Mouse (Mus musculus) adrenal gland, adult 18-20 months (tissue): Measurements from ENCODE around the gene Prss30. TPM values are rescaled to one million over a fixed set of nuclear protein-coding genes. Genes with fewer than 3 reads are reported as not detected.
"Not testable (repeated sequence)": the region's sequence is repeated elsewhere in the genome, so short reads cannot be mapped to it uniquely, and the experiment has no call there.

ENCODE experiments used
- DNase-seq, 2 experiments: peaks; one replicate each; pipeline ENCODE4 v3.0.0; 2021 to 2022; ENCODE audit warnings: low spot score in 2 of 2
- total RNA-seq, 2 experiments: library from RNA; stranded (reverse); gene quantifications; 1 replicate in 1 of 2; 2 replicates in 1 of 2; pipeline ENCODE4 v1.2.3; 2021

Gene Prss30
- total RNA-seq, 2 experiments from 2014 or later: 0.64 TPM; not detected in 1

DNA sequence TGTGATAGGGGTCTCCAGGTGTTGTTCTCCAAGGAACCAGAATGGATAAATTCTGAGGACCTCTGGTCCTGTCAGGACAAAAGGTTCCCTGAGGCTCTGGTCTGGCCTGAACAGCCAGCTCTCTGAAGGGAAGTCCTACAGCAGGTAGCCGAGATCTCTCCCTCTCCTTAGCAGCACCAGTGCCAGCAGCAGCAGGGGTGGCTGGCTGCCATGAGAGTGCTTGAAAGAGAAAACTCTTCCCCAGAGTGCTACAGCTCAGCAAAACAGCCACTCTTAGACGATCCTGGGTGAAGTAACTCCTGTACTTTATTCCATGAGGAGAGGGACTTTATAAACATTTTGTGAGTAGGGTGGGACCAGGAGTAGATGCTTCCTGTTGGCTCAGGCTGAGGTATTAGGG lies 9.4 kb upstream of the Prss30 start:
- DNase-seq: no peak

DNA sequence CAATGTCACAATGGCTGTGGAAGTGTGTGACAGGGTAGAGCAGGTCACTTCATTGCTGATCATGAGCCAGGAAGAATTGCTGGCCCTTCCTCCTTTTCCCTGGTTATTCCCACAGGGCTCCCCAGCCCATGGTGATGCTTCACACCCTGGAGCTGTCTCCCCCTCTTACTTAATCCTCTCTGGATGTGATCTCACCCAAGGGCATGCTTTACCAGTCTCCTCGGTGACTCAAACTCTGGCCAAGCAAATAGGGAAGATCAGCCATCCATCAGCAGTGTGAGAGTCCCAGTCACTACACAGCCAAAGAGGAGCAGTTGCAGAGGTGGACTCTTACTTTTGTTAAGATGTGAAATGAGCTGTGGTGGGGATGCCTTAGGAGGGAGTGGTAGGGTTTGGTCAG lies 4.6 kb upstream of the Prss30 start:
- DNase-seq: no peak

DNA sequence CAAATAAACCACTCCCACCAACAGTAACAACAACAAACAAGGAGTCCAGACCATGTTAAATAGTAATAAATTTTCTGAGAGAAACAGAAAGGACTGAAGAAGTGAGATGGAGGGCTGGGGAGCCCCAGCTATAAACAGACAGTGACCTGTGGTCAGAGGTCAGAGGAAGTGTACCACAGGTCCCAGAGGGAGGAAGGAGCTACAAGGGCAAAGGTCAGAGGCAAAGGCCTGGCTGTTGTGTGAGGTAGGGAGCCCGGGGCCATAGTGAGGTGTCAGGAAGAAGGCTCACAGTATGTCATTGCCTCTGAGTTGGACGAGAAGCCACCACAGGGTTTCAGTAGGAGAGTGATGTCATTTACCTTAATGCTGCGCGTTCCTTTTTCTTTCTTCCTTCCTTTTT lies 2.5 kb upstream of the Prss30 start:
- no peak for DNase-seq

DNA sequence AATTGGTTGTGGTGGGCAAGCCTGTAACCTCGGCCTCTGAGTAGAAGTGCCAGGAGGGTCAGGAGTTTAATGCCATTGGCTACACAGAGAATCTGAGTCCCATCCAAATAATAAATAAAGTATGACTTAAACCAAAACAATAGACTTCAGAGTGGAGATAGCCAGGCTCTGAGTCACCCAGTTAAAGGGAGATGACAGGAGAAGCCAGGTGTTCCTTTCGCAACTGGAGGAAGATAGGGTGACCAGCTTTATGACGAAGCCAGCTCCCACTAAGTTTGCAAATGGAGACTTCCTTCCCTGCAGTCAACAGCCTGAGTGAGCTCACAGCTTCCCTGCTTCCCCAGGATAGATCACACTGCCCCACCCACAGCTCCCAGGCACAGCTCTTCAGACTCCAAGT lies 895 bp downstream of the Prss30 start:
- no peak for DNase-seq

DNA sequence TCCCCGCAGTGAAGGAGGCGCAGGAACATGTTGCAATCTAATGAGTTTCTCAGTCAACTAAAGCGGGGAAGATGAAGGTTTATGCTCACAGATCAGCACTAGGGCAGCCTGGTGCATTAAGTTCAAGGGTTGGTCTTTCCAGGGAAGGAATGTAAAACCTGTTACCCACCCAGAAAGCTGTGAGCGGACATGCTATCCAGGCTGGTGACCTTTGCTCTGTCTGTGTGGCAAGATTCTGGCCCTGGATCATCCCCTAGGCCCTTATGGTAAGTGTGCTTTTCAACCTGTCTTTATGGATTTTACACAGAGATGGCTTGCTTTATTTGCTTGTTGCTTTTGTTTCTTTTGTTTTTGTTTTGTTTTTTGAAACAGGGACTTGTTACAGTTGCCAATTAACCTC lies 3.7 kb downstream of the Prss30 start:
- DNase-seq: no peak

DNA sequence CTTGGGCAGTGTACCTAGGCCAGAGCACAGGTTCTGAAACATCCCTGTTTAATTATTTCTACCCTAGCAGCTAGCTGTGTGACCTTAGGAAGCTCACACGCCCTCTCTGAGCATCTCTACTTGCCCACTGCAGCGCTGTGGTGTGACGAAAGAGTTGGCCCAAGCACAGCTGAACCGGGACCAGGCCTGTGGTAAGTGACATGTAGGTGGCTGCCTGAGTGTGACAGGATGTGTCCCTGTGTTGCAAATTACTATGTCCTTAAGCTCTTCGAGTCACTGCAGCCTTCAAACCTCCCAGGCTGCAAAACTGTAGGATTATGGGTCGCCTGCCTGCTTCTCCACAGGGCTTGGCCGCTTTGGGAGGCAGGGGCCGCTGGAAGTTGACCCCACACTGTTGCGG lies 9.1 kb downstream of the Prss30 start:
- no peak for DNase-seq

DNA sequence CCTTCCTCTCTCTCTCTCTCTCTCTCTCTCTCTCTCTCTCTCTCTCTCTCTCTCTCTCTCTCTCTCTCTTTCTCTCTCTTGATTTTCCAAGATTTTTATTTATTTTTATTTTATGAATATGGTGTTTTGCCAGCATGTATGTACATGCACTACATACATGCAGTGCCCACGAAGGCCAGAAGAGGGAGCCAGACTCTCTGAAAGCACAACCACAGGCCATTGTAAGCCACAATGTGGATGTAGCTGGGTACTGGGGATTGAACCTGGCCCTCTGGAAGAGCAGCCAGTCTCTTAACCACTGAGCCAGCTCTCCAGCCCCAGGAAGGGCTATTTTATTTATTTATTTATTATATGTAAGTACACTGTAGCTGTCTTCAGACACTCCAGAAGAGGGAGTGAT lies 11.1 kb downstream of the Prss30 start:
- DNase-seq: peak; percentile 79 to 84

DNA sequence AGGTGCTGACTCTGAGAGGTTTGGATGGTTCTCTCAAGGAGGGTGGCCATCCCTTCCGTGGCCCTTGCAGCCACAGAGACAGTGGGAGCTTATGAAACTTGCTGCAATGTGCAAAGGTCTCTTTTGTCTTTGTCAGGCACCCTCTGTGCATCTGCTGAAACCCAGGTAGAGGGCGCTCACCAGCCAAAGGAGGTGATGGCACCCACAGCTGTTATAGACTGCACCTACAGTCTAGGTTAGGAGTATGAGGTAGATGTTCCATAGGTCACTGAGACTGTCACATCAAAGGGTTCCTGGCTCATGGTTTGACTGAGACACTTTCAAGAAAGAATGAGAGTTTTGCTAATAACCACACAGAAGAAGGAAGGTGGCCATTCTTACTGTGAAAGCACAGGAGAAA lies 11.6 kb downstream of the Prss30 start:
- DNase-seq: no peak

DNA sequence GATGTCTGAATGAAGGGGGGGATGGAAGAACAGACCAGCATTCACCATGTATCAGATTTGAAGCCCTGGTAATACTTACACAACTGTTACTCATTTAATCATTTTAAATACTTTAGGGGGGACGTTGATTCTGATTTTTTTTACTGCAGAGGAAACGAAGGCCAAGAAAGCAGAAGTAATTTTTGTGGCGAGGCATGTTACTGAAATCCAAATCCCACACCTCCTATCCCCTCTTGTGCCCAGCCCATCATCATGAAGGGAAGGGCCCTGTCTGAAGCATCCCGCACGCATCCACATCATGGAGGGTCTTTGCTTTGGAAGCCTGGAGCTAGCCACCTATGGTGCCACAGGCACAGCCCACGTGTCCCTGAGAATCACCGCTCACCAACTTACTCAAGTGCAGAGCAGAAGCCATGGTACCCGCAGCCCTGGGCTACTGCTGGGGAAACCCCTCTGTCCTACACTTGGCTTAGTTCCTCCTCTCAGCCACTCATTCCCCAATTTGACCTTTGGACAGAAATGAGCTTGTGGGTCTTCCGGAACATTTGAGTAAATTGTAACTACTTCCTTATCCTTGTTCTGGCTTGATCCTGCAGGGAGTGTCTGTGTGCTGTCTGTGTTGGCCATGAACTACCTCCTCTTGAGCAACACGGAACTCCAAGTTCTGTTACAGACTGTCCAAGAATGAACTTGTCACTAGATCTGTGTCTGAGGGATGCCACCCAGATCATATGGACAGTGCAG lies 13.5 kb downstream of the Prss30 start:
- DNase-seq: no peak

DNA sequence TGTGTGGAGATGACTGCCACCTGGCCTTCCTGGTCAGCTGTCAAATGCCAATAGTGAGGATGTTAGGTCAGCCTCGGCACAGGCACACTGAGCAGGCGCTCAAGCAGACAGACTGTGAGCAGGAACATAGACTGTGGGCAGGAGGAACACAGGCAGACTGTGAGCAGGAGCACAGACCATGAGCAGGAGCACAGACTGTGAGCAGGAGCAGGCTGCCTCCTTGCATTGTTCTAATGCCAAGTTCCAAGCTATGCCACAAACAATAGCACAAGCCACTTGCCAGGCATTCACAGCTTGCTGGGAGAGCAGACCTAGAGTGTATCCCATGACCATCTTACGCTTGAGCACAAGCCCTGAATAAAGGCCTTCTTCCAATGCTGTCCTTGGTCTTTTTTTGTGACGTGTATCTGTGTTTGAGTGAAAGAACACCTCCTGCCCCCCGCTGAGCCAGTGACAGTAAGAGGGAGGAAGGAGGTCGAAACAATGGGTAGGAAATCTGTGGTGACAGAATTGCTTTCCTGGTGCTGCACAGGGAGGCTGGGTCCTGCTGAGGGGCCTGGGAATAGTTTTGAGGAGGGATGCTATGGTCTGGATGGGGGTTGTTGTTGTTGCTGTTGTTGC lies 14.5 kb downstream of the Prss30 start:
- DNase-seq: no peak

DNA sequence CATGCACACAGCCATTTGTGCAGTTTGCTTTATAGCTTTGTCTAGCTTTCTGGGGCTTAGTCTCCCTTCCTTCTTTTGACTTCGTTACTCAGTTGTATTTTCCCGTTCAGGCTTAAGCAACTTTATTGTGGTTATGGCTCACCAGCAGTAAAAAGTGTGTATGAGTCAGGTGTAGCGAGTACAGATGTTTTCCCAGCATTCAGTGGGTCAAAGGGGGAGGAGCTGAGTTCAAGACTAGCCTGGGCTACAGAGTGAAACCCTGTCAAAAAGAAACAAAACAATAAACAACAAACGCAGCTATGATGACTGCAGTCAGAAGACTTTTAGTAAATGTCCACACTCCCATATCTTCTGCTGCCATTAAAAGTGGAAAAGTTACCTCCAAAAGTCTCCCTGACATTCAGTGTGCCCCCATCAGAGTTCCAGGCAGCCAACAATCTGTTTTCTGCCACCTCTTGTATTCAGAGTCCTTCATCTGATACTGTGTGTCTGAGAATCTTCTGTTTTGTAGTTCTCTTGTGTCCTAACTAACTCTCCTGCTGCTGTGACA lies 18.7 kb downstream of the Prss30 start:
- DNase-seq: no peak

DNA sequence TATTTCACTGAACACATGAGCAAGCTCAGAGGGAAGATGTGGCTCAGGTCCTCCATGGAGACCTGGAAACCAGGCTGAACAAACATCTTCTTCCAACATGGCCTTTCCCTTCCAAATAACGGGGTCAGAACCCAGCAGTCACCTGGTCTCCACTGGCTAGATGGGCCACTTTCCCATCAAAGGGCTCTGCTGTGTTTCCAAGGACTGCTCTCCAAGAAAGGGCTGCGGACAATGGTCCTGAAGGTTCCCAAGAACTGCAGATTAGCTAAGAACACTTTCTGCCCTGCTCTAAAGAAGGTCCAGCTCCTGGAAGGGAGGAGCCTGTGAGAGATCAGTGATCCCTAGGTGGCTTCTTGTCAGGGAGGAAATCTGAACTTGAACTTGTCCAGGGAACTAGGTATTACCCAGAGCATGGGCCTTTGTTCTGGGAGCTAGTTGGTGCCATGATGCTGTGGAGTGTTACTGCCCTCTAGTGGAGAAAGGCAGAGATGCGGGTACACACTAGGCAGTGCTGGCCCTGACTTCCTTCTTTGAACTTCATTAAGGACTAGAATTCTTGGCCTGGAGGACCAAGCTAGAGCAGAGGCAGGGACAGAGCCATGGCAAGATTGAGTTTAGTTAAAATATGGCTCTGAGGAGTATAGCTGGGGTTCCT lies 20.2 kb downstream of the Prss30 start:
- peak; percentile 69 to 71 for DNase-seq

DNA sequence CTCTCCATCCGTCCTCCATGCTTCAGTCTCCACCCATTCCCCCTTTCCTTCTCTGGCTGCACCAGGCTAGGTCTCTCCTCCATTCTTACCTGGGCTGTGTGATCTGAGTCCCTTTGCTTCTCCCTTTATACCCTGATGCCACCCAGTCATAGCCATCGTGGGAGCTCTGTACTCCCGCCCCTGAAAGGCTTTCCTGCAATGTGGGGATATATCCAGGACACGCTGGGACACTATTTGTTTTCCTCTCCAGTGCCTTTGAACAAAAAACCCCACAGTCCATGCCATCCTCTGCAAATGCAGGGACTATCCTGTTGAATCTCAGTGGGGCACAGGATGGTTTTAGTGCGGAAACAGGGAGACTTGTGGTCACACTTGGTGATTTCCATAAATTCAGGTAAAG lies 25.2 kb downstream of the Prss30 start, which contains the start of gene Sbpl:
Gene Sbpl, minus strand, starts transcription at position 101 of the 400 bp plus-strand sequence.
- DNase-seq: no peak

DNA sequence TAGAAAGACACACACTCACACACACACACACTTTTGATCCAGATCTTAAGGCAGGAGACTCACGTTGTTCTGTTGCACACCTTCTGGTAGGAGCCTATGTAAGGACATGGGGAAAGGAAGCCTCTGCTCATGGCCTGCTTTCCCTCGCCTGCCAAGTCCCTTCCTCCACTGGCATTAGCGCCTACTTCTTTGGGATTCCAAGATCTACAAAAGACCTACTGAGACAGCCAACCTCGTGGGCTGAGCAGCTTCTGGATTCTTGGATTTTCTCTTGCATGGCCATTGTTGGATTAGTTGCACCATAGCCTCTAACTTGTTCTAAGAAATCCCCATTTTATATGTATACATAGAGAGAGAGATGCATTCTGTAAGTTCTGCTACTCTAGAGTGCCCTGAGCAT lies 29.5 kb downstream of the Prss30 start:
- not testable (repeated sequence) for DNase-seq

DNA sequence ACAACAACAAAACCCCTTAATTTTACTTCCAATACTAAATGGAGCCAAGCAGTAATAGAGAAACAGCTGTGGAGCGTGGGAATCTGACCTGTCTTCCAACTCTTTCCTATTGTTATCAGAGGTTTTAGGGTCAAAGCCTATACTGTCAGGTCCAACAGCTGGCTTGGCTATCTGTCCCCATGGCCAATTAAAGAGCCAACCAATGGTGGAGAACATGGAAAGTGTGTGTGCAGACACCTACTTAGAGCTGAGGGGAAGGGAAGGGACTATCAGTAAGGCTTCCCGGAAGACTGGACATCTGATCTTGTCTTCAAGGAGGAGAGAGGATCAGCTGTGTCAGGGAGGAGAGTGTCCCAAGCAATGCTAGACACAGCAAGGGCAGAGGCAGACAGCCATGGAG lies 31.3 kb downstream of the Prss30 start:
- no peak for DNase-seq

DNA sequence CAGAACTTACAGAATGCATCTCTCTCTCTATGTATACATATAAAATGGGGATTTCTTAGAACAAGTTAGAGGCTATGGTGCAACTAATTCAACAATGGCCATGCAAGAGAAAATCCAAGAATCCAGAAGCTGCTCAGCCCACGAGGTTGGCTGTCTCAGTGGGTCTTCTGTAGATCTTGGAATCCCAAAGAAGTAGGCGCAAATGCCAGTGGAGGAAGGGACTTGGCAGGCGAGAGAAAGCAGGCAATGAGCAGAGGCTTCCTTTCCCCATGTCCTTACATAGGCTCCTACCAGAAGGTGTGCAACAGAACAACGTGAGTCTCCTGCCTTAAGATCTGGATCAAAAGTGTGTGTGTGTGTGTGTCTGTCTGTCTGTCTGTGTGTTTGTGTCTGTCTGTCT lies 32.9 kb downstream of the Prss30 start:
- DNase-seq: not testable (repeated sequence)

DNA sequence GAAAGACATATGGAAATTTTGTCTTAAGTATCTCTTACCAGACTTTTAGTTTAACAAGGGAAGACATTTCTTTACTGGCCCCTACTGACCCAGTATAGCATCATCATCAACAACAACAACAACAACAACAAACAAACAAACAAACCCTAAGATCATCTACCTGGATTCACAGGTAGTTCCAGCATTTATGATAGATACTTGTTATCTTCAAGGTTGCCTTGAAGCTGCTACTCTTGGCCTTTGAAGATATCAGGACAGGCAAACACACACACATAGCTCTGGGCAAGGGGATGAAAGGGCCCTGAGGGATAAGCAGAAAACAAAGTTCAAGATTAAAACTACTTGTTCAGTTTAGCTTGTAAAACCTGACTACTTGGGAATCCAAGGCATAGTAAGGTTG lies 39.0 kb downstream of the Prss30 start, which contains the start of gene Sbp:
Gene Sbp, plus strand, starts transcription at position 301 of the 400 bp plus-strand sequence.
- no peak for DNase-seq

DNA sequence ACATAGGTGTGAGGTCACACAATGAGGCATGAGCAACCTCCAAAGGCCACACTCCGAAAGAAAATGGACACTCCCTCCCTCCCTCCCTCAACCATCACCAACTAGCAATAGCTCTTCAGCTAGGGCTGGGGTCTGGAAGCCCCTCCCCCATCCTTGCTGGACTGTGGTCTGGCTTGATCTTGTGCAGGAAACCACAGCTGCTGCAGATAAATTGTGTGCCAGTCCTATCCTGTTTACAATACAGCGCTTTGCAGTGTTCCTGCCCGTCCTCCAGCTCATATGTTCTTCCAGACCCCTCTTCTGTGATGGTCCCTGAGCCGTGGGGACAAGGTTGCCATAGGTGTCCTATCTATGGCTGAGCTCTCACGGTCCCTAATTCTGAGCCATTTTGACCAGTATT lies 49.2 kb downstream of the Prss30 start:
- no peak for DNase-seq

DNA sequence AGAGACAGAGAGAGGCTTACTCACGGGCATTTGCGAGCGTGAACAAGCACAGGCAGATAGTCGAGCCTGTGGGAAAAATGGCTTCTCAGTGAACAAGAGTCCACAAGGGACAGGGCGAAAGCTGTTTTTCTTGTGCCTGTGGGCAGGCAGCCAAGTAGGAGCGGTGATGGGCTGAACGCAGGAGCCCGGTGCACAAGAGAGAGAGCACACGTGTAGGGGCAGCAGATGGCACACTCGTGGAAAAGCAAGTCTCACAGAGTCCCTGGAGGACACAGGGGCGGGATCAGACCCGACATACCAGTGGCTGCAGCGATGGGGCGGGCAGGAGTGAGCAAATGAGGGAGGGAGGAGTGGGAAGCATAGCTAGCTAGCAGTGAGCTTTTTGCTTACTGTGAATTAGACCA lies 55.3 kb downstream of the Prss30 start:
- peak; percentile 41 to 44 for DNase-seq

DNA sequence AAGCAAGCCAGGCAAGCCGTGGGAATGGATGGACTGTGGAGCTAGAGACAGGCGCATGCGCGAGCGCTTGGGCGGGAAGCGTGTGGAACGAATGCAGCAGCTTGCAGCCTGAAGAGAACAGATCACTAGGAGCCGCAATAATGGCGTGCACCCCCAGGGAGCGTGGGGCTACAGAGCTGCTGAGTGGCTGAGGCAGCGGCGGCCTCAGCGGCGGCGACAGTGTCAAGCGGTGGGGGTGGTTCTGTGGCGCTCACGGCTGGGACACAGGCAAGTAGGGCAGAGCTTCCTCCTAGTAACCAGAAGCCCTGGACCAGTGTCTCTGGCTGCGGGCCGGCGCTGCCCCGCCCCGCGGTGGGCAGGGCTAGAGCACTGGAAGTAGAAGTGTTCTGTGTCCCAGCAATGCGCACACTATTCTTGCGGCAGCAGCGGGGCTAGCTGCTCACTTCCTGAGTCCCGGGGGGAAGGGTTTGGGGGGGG lies 55.8 kb downstream of the Prss30 start:
- peak; percentile 83 to 84 for DNase-seq
